Mouse (Mus musculus): ENCODE results near the gene Hrh2.
A peak's percentile ranks its signal among the peaks of the same experiment; 100 is the strongest.

The Hrh2 gene

GRCm38 (mm10) chr13:54176406-54177020 lies 15.4 kb upstream of the Hrh2 start:
- DNase-seq (ENCODE audit: low spot score in 2 of 2) = no peak

DNA sequence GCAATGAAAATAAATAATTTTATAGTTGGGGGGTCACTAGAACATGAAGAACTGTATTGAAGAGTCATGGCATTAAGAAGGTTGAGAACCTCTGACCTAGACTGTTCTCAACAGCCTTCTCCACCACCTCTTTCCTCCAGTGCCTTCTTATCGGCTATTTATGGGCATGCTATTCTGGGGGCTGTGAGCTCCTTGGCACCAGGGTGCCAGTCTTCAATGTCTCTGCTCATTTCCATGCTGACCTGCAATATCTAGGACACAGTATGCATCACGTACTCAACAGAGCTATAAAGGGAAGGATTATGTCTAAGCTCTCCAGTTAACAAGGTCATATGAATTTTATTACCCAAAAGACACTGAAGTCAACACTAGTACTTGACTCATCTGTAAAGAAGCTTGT lies 14.6 kb upstream of the Hrh2 start:
- DNase-seq (ENCODE audit: low spot score in 2 of 2) = no peak

DNA sequence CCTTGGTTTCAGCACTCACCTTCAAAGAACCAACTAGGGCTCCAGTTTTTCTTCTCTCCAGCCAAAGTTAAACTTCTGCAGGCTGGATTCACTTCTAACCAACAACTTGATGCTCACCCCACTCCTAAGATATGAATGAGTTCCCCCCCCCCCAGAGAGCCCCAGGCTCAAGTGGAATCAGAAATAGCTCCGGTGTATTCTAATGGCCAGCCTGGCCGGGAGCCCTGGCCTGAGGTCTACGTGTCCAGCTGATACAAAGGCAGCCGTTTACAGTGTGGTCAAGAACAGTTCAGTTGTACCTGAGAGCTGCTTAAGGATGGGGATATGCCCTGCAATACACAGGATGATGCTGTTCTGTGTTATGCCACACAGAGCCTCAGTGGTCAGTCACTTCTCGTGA lies 13.3 kb upstream of the Hrh2 start:
- DNase-seq (ENCODE audit: low spot score in 2 of 2) = no peak

DNA sequence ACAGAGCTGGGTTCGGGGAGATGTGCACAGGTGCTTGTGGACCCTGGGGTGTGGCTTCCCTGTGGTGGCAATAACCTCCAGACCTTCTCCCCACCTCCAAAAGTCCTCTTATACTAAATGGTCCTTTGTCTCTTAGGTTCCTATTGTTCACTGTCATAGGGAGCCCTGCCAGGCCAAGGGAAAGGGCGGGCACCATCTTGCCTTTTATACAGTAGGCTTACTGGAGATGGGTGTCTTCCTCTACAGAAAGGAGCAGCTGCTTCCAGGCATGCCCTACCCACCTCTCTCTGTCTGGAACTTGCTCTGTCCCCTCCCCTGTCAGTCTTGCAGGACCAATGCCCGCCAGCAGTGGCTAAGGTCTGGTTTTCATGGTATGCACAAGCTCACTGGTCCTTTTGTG lies 12.0 kb upstream of the Hrh2 start:
- no peak for DNase-seq (ENCODE audit: low spot score in 2 of 2)

DNA sequence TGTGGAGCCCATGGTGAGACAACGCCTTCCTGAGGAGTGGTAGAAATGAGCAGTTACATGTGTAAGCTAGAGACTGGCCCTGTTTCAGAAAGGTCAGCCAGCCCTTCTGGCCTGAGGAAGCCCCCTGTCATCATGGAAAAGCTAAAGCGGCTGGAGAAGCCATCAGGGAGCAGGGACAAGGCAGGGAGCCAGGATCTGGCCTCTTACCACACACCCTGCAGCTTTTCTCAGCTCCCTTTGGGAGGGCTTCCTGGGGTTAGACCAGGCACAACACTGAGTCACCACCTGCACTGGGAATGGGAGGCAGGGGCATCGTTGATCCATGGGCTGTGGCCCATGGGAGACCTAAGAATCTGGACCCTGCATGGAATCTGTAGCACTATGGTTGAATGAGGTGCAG lies 11.5 kb upstream of the Hrh2 start:
- no peak for DNase-seq (ENCODE audit: low spot score in 2 of 2)

- DNase-seq (ENCODE audit: low spot score in 2 of 2) = no peak
Measured at GRCm38 (mm10) chr13:54181318-54181717, 10.6 kb upstream of the Hrh2 start.

DNA sequence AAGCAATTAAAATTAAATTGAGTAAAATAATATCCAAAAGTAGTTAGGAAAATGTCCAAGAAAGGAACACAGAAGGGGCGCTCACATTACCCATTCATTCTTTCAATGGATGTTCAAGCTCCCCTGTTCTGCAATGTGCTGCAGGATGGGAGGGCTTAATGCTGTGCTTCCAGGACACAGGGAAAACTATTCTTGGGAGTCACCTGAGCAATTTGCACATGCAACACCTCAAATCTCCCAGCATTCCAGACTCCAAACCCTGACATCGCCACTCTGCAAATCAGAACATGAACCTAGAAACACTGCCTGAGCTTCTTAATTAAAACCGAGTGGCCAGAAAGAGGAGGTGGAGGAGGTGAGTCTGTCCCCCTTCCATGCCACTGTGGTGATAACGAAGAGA lies 10.0 kb upstream of the Hrh2 start:
- no peak for DNase-seq (ENCODE audit: low spot score in 2 of 2)

GRCm38 (mm10) chr13:54186394-54186793 lies 5.5 kb upstream of the Hrh2 start:
- DNase-seq (ENCODE audit: low spot score in 2 of 2) = no peak

DNA sequence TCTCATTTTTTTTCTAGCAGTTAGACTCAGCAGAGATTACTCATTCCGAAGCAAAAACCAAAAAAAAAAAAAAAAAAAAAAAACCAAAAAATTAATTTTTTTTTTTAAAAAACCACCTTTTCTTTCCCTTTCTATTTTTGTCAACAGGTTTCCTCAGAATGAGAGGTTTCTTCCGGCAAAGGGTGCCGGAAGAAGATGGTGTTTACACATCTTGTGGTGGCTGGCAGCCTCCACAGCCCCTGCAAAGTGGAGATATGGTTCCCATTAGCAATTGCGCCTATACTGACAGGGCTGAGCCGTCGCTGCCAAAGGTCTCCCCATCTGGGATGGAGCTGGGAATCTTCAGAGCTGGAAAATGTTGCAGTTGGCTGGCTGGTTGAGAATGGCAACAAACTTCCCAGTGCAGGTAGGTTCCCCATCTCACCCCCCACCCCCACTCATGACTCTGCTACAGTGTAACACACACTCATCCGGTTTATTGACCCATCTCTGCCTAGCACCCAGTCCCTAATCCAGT lies 3.7 kb upstream of the Hrh2 start:
- no peak for DNase-seq (ENCODE audit: low spot score in 2 of 2)

- no peak for DNase-seq (ENCODE audit: low spot score in 2 of 2)
Measured at GRCm38 (mm10) chr13:54189896-54190295, 2.0 kb upstream of the Hrh2 start.

GRCm38 (mm10) chr13:54191181-54191580 lies 748 bp upstream of the Hrh2 start:
- DNase-seq (ENCODE audit: low spot score in 2 of 2) = no peak

GRCm38 (mm10) chr13:54193580-54193979 lies 1.7 kb downstream of the Hrh2 start:
- no peak for DNase-seq (ENCODE audit: low spot score in 2 of 2)

DNA sequence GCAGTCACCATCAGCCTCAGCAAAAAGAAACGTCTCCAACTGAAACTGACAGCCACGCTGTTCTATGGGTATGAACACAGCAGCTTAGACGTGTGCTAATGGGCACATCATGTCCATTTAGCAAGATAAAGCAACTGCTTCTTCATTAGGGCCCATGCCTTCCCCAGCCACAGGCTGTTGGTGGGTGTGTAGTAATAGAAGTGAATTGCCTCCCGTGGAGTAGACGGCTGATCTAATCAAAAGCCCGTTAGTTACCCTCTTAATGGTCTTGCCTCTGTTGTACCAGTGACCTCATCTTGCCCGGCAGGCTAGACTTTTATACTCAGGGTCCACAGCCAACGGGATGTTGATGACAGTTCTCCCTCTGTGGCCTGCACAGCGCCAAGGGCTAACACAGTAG lies 7.1 kb downstream of the Hrh2 start:
- no peak for DNase-seq (ENCODE audit: low spot score in 2 of 2)

- DNase-seq (ENCODE audit: low spot score in 2 of 2) = peak in 1 of 2 experiments; percentile 49
Measured at GRCm38 (mm10) chr13:54202458-54202857, 10.5 kb downstream of the Hrh2 start.

DNA sequence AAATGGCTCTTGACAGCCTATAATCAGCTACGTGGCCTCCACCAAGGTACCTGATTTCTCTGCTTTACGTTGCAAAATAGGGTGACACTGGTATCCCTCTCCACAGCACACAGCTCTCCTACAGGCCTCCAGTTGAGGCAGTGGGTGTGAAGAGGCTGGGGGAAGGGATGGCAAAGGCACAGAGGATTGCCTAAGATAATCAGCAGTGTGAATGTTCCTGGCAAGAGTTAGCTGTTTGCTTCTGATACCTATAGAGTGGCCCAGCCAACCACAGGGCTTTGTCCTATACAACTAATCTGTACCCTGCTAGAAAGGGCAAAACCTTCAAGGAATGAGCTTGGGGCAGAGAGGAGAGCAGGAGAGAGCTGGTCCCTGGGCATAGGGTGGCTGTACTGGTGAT lies 11.5 kb downstream of the Hrh2 start:
- DNase-seq (ENCODE audit: low spot score in 2 of 2) = no peak

DNA sequence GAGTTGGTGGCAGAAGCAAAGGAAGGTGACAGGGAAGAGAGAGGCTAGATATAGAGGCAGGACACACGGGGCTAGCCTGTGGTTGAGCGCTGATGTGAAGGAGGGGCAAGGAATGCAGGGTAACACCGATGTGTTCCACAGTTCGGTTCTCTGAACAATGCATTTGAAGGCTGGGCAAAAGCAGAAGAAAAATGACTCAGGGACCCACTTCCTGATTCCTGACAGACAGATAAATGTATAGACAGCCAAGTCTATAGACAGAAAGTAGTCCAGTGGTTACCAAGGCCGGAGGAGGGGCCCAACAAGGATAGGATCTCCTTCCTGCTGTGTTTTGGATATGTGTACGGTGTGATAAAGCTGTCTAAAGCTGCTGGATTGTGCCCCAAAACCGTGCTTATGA lies 13.3 kb downstream of the Hrh2 start:
- no peak for DNase-seq (ENCODE audit: low spot score in 2 of 2)

GRCm38 (mm10) chr13:54206140-54206753 lies 14.3 kb downstream of the Hrh2 start:
- no peak for DNase-seq (ENCODE audit: low spot score in 2 of 2)

DNA sequence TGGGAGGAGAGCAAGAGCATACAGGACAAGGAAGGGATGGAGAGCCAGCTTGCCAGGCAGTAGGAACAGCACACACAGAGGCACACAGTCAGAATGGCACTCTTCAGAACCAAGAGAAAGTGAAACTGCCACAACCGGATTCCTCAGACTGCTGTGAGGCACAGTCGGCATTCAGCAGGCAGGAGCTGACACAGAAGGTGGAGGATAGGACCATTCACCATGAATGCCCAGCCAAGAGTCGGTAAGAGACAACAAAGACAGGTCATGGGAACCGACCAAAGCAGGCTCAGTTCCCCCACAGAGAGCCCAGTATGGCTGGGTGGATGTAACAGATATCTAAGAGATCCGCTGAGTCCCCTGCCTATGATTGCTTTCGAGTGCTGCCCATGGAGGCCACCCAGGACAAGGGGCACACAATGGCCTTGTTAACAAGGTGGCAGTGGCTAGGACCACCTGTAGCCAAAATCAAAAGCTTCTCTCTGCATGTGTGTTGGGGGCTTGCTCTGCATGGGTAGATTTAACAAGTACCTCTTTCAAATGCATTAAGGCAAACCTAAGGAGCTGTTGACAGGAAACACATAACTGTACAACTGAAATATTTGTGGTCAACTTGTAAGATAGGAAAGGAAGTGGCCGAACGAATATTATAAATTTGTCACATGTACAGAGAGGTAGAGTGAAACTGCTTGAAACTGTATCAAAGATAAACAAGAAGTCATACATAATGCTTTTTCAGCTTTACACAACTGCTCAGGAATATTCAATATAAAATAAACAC lies 17.7 kb downstream of the Hrh2 start:
- DNase-seq (ENCODE audit: low spot score in 2 of 2) = no peak

- no peak for DNase-seq (ENCODE audit: low spot score in 2 of 2)
Measured at GRCm38 (mm10) chr13:54211528-54212488, 19.9 kb downstream of the Hrh2 start.

DNA sequence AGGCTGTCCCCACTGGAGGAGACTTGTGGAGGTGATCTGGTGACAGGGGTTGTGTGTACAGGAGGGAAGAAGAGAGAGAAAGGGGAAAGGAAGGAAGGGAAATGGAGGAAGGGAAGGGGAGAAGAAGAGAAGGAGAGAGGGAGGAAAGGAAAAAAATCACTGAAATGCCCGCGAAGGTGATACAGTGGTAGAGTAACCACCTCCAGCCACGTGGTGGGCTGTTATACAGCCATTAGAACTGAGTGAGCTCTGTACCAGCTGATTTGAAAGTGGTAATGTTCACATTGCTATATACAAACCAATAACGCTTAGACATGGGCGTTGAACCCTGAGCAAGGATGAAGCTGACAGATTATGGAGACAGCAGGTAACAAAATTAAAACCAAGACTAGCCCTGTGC lies 20.6 kb downstream of the Hrh2 start:
- DNase-seq (ENCODE audit: low spot score in 2 of 2) = no peak

GRCm38 (mm10) chr13:54215266-54215665 lies 23.3 kb downstream of the Hrh2 start:
- no peak for DNase-seq (ENCODE audit: low spot score in 2 of 2)

Measured in frontal cortex, postnatal 14 days (tissue).